Mouse (Mus musculus): ENCODE data around the gene Tent4a. TPM values are rescaled to one million over a fixed set of nuclear protein-coding genes. Genes with fewer than 3 reads are reported as not detected.

Tent4a gene
- polyA plus RNA-seq, 1 experiment, result 16.7 TPM

DNA sequence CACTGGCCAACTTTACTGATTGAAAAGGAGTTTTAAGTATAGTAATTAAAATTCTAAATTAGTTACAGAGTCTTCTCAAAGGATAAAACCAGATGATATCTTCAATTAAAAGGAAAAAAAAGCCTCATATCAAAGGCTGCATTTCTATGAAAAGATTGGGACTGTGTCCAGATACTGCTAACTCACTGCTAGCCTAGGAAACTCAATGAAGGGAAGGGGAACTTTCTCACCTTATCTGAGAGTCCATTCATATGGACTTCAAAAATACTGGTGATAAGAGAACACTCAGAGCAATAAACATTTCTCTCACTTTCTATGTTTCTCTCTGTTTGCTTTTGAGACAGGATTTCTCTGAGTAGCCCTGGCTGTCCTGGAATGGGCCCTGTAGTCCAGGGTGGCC lies 30.2 kb upstream of the Tent4a start:
- Histone ChIP-seq H3K27me3 (replicated peaks; ENCODE audit: control insufficient read depth, insufficient read depth, low read length) (no peaks in the 10 kb centered on the region), H3K4me1 (ENCODE audit: control insufficient read depth, insufficient read depth, low read length) (peaks cover 11% of the 10 kb centered on the region; the same call in 1 of the 2 replicates), H3K27ac (ENCODE audit: insufficient read depth, low read depth, low read length) (no peak overlapping the region; the same call in 1 of the 2 replicates), H3K4me3 (ENCODE audit: insufficient read depth, low read depth, low read length) (no peak overlapping the region), H3K36me3 (ENCODE audit: control insufficient read depth, insufficient read depth, low read length) (no peaks in the 10 kb centered on the region)
- DNase-seq, result no peak
- TF ChIP-seq CTCF (conservative IDR thresholded peaks at IDR 0.05; ENCODE audit: insufficient read depth, insufficient read length, low read depth, low read length), result no peak
- no peak for TF ChIP-seq POLR2A (IDR thresholded peaks at IDR 0.05; ENCODE audit: low read depth, low read length)

DNA sequence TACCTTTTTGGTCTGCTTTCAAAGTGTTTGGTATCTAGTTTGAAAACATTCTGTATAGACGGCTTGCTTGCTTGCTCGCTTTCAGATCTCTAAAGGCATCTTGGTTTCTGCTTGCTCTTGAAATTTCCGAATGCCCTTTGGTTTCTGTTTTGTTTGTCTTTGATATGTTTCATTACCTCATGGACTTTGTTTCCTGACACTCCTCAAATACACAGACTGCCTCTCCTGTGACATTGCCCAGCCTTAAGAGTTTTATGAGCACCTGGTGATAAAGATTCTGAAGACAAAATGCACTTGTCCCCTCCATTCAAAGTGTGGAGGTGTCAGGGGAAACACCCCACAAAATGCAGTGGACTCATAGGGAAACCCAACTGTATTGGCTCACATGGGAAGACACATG lies 29.5 kb upstream of the Tent4a start:
- H3K4me1 ChIP-seq (ENCODE audit: control insufficient read depth, insufficient read depth, low read length), result peaks cover 11% of the 10 kb centered on the region; the same call in 1 of the 2 replicates
- no peaks in the 10 kb centered on the region for H3K36me3 ChIP-seq (ENCODE audit: control insufficient read depth, insufficient read depth, low read length)
- peak overlapping the region; percentile 92 for H3K27ac ChIP-seq (ENCODE audit: insufficient read depth, low read depth, low read length)
- TF ChIP-seq CTCF (conservative IDR thresholded peaks at IDR 0.05; ENCODE audit: insufficient read depth, insufficient read length, low read depth, low read length), result no peak
- TF ChIP-seq POLR2A (IDR thresholded peaks at IDR 0.05; ENCODE audit: low read depth, low read length), result no peak
- peak; percentile 77 for DNase-seq
- WGBS, result 29% methylated on average over 3 of the region's 3 CpGs
- H3K4me3 ChIP-seq (ENCODE audit: insufficient read depth, low read depth, low read length), result no peak overlapping the region
- H3K27me3 ChIP-seq (replicated peaks; ENCODE audit: control insufficient read depth, insufficient read depth, low read length), result no peaks in the 10 kb centered on the region

DNA sequence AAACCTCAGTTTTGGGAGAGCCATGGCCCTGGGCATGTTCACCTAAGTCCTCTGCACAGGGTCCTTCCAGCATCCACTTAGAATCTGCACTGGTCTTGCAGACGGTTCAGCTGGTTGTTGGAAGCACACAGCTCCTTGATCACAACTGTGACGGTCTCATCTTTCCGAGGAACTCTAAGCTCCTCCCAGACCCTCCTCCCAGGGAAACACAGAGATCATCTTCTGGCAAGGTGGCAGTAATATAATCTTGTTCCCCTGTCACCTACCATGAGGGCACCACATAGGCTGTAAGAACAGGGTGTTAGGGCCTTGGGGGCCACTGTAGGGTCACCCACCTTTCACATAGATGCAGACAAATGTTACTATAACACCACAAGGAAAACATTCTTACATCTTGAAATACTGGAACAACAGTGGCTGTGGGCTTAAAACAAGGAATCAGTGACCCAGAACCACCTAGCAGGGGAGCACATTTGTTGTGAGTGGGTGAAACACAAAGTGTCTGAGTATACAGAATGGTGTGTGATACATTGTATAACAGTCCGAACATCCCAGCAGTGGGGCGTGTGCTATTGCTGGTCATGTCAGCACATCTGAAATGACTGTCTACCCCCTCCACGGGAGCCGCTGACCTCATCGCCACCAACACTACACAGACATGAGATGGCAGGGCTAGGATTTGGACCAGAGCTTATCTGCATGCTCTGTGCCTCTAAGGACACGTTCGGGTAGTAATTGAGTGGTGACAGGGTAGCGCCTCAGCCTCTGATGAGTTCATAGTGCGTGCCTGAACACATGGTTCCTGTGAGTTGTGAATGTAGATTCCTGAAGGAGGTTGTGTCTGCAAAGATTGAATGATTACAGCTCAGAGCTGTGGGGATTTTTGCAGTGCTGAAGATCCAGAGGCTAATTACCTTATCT lies 28.5 kb upstream of the Tent4a start:
- no peak overlapping the region for H3K4me3 ChIP-seq (ENCODE audit: insufficient read depth, low read depth, low read length)
- peak overlapping the region; percentile 4 for H3K27ac ChIP-seq (ENCODE audit: insufficient read depth, low read depth, low read length)
- WGBS, result 34% methylated on average over 12 of the region's 12 CpGs
- peaks cover 11% of the 10 kb centered on the region; the same call in 1 of the 2 replicates for H3K4me1 ChIP-seq (ENCODE audit: control insufficient read depth, insufficient read depth, low read length)
- no peaks in the 10 kb centered on the region for H3K36me3 ChIP-seq (ENCODE audit: control insufficient read depth, insufficient read depth, low read length)
- no peak for DNase-seq
- no peaks in the 10 kb centered on the region for H3K27me3 ChIP-seq (replicated peaks; ENCODE audit: control insufficient read depth, insufficient read depth, low read length)
- TF ChIP-seq POLR2A (IDR thresholded peaks at IDR 0.05; ENCODE audit: low read depth, low read length) (no peak), CTCF (conservative IDR thresholded peaks at IDR 0.05; ENCODE audit: insufficient read depth, insufficient read length, low read depth, low read length) (no peak)

DNA sequence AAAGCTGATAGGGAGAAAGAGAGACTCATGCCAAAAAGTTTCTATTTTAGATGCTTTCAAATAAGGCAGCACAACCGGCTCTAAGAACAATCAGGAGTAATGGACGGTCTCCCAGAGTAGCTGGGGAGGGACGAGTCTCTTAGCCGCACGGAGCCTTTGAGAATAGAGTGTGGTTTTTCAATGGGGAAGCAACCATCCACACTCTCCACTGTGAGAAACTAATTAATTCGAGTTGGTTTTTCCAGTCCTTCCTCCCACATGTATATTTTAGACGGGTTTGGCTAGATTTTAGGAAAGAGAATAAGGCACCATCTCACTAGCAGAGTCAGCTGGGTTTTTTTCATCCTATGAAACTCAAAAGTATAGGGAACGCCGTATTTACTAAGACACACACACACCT lies 27.6 kb upstream of the Tent4a start:
- peaks cover 11% of the 10 kb centered on the region; the same call in 1 of the 2 replicates for H3K4me1 ChIP-seq (ENCODE audit: control insufficient read depth, insufficient read depth, low read length)
- no peaks in the 10 kb centered on the region for H3K36me3 ChIP-seq (ENCODE audit: control insufficient read depth, insufficient read depth, low read length)
- H3K27ac ChIP-seq (ENCODE audit: insufficient read depth, low read depth, low read length), result no peak overlapping the region
- no peak for DNase-seq
- H3K4me3 ChIP-seq (ENCODE audit: insufficient read depth, low read depth, low read length), result no peak overlapping the region
- WGBS, result 69% methylated on average over 9 of the region's 9 CpGs
- H3K27me3 ChIP-seq (replicated peaks; ENCODE audit: control insufficient read depth, insufficient read depth, low read length), result no peaks in the 10 kb centered on the region
- TF ChIP-seq POLR2A (IDR thresholded peaks at IDR 0.05; ENCODE audit: low read depth, low read length), result no peak
- TF ChIP-seq CTCF (conservative IDR thresholded peaks at IDR 0.05; ENCODE audit: insufficient read depth, insufficient read length, low read depth, low read length), result no peak

DNA sequence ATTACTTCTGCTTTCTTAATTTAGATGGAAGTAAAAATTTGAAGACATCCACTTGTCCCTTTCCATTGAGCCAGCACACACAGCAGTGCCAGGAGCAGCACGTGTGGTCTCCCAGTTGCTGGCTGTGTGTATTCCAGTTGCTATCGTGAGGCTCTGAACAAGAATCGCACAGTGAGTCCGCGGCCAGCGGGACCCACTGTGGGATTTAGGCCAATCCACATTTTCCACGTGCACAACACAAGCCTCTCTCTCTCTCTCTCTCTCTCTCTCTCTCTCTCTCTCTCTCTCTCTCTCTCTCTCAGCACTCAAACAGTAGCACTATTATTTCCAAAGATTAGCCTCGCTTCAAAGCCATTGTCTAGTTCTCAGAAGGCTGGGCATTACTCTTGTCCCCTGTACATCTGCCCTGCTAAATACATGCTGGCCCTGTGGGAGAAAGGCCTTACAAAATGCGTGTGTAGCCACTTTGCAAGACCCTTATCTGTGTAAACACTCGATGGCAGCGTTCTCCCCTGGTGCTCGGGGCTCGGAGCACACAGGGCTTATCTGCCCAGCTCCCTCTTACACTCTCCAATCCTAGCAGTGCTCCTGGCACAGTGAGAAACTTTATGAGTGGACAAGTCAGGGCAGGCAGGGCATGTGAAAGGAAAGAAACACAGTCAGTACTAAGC lies 25.0 kb upstream of the Tent4a start:
- TF ChIP-seq POLR2A (IDR thresholded peaks at IDR 0.05; ENCODE audit: low read depth, low read length) (no peak), CTCF (conservative IDR thresholded peaks at IDR 0.05; ENCODE audit: insufficient read depth, insufficient read length, low read depth, low read length) (no peak)
- H3K27me3 ChIP-seq (replicated peaks; ENCODE audit: control insufficient read depth, insufficient read depth, low read length), result no peaks in the 10 kb centered on the region
- H3K36me3 ChIP-seq (ENCODE audit: control insufficient read depth, insufficient read depth, low read length), result no peaks in the 10 kb centered on the region
- H3K4me3 ChIP-seq (ENCODE audit: insufficient read depth, low read depth, low read length), result no peak overlapping the region
- DNase-seq, result no peak
- WGBS, result 82% methylated on average over 13 of the region's 13 CpGs
- peaks cover 11% of the 10 kb centered on the region; the same call in 1 of the 2 replicates for H3K4me1 ChIP-seq (ENCODE audit: control insufficient read depth, insufficient read depth, low read length)
- H3K27ac ChIP-seq (ENCODE audit: insufficient read depth, low read depth, low read length), result no peak overlapping the region

DNA sequence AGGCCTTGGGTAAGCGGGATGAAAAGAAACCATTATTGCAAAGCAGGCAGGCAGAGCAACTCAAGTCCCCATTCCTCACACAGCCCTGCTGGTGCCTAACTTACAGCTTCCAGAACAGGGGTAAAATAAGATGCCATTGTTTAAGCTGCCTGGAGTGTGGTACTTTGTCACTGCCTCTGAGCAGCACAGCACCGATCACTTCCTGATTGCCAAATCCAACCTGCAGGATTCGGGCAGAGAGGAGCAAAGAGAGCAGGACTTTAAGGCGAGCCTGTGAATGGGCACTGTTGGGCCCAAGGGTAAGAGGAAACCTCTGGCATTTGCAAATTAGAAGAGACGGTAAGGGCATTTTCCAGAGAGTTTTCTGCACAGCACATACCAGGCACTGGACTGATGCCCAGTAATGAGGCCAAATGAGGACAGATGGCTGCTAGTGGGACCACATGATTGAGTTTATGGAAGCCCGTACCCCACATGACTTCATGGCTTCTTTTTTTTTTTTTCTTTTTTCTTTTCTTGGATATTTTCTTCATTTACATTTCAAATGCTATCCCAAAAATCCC lies 23.8 kb upstream of the Tent4a start:
- TF ChIP-seq POLR2A (IDR thresholded peaks at IDR 0.05; ENCODE audit: low read depth, low read length) (no peak), CTCF (conservative IDR thresholded peaks at IDR 0.05; ENCODE audit: insufficient read depth, insufficient read length, low read depth, low read length) (no peak)
- WGBS, result 57% methylated on average over 6 of the region's 6 CpGs

DNA sequence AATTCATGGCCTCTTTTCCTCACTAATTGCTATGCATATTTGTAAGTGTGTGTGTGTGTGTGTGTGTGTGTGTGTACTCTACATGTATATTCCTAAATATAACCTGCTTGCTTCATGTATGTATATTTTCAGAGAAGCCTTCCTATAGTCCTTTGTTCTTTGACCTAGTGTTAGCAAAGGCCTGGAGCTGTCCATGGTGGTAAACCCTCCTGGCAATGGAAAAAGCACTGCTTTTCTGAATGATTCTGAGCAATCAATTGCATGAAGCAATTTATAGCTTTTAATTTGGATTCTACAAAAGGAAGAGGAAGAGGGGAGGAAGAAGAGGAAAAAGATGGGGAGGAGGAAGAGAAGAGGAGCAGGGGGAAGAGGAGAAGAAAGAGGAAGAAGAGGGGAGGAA lies 22.3 kb upstream of the Tent4a start:
- Histone ChIP-seq H3K36me3 (ENCODE audit: control insufficient read depth, insufficient read depth, low read length) (no peaks in the 10 kb centered on the region), H3K27me3 (replicated peaks; ENCODE audit: control insufficient read depth, insufficient read depth, low read length) (no peaks in the 10 kb centered on the region), H3K4me3 (ENCODE audit: insufficient read depth, low read depth, low read length) (no peak overlapping the region), H3K4me1 (ENCODE audit: control insufficient read depth, insufficient read depth, low read length) (no peaks in the 10 kb centered on the region), H3K27ac (ENCODE audit: insufficient read depth, low read depth, low read length) (no peak overlapping the region)
- no peak for DNase-seq
- TF ChIP-seq POLR2A (IDR thresholded peaks at IDR 0.05; ENCODE audit: low read depth, low read length), result no peak
- no peak for TF ChIP-seq CTCF (conservative IDR thresholded peaks at IDR 0.05; ENCODE audit: insufficient read depth, insufficient read length, low read depth, low read length)

More for the DNA sequence above, 23.8 kb upstream of the Tent4a start:
- Histone ChIP-seq H3K27ac (ENCODE audit: insufficient read depth, low read depth, low read length) (no peak overlapping the region), H3K36me3 (ENCODE audit: control insufficient read depth, insufficient read depth, low read length) (no peaks in the 10 kb centered on the region), H3K27me3 (replicated peaks; ENCODE audit: control insufficient read depth, insufficient read depth, low read length) (no peaks in the 10 kb centered on the region), H3K4me3 (ENCODE audit: insufficient read depth, low read depth, low read length) (no peak overlapping the region), H3K4me1 (ENCODE audit: control insufficient read depth, insufficient read depth, low read length) (0 out of 2 replicates have a peak, but pooled peaks cover 6% of the 10 kb centered on the region)
- peak; percentile 45 for DNase-seq

Measured in kidney, adult 2 months (tissue).